Mouse (Mus musculus) heart, adult 9 months (tissue): ENCODE data around the gene Kmt5a.

Experiments
- DNase-seq, 2 experiments: peaks; one replicate each; pipeline ENCODE4 v3.0.0; 2022; ENCODE audit warnings: low spot score in 2 of 2

Kmt5a gene

GRCm38 (mm10) chr5:124439447-124440093 lies at the start of gene Kmt5a:
Gene Kmt5a (plus strand): TSS chr5:124439930.
- peak; percentile 96 to 98 for DNase-seq

- DNase-seq, result no peak
These were observed 47.3 kb upstream of the Kmt5a start for GRCm38 (mm10) chr5:124392412-124392811.

- no peak for DNase-seq
These were observed 46.0 kb upstream of the Kmt5a start for GRCm38 (mm10) chr5:124393726-124394125.

DNA sequence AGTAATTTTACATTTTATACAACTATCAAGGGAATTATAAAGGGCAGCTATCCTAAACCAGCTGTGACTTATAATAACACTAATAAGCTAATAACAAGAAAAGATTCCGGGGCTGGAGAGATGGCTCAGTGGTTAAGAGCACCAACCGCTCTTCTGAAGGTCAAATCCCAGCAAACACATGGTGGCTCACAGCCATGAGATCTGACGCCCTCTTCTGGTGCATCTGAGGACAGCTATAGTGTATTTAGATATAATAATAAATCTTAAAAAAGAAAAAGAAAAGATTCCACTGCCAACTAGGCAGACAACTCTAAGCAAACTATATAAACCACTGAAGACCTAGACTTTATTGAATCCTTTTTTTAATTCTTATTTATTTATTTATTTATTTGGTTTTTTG lies 28.9 kb upstream of the Kmt5a start:
- DNase-seq, result no peak

DNA sequence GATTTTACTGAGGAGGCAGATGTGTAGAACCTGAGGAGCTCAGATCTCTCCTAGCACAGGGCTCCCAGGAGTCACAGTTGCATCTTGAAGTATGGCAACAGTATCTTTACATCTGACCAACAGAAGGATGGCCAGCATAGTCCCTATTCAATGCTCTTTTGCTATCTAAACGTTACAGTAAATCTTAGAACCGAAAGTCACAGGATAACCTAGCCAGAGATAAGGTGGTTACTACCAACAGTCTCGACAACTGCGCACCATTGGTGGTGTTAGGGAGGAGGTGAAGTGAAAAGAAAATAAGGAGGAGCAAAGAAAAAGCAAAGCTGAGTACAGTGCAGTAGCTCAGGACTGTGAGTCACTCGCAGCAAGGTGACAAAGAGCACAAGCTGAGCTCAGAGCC lies 27.6 kb upstream of the Kmt5a start:
- no peak for DNase-seq

- no peak for DNase-seq
These were observed 20.8 kb upstream of the Kmt5a start for GRCm38 (mm10) chr5:124418903-124419302.

DNA sequence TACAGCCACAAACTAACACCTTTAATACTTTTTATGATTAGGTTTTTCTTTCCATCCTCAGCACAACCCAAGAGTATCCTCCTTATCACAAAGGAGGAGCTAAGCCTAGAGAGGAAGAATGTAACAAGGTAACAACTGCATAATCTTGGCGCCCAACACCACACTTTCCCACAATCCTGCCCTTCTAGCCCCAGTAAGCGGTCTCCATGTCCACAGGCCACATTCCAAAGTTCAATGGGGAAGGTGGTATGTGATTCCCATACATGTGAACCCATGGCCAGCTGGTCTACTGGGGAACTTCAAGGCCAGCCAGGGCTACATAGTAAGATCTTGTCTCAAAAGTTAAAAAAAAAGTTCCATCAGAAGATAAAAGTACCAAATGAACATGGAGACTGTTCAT lies 17.9 kb upstream of the Kmt5a start:
- no peak for DNase-seq

DNA sequence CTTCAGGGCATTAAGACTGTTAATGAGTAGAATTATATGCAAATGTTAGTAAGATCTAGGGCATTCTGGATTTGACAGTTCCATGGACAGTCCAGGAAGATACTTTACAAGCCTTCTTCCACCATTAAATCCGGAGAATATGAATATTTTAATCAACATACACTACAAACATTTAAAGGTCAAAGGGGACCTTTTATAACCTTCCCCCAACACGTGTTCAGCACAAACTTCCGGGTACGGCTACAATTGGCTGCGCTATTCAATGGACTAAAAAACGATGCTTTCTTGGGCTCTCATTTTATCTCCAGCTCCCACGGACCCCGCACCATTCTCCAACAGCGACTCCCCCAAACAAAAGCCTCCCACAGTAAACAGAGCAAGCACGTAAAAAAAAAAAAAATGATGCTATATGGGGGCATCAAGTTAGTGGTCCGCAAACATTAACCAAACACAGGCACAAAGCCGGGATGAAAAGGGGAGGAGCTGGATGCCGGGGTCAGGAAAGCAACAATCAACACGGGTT lies 15.5 kb upstream of the Kmt5a start:
- no peak for DNase-seq

- peak in 1 of 2 experiments; percentile 24 for DNase-seq
These were observed 14.9 kb upstream of the Kmt5a start for GRCm38 (mm10) chr5:124424723-124425411.

- DNase-seq, result peak; percentile 94 to 95
These were observed 14.1 kb upstream of the Kmt5a start, which contains the start of gene Sbno1 for GRCm38 (mm10) chr5:124425412-124426259. Gene Sbno1 (minus strand): TSS chr5:124426001.

DNA sequence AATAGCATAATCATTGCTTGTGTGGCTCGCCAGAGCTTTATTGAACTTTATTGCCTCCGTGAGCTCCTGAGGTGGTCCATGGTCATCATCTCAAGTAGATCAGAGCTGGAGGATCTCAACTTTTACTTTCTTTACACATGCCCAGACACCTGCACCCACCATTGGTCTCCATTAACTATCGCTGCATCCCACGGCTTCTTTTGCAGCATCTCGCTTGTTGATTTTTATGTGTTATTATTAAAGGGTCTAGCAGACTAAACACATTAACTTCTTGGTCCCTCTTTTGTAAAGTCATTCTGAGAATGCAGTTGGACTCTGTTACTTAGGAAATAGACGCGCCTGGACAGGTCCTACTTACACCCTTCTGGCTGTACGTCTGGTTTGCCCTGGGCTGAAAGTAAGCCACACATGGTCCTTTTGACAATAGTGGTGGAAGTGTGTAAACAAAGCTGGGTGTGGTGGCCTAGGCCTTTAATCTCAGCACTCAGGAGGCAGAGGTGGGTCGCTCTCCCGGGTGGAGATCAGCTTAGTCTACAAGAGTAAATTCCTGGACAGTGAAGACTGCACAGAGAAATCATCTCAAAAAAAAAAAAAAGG lies 13.2 kb upstream of the Kmt5a start:
- no peak for DNase-seq

DNA sequence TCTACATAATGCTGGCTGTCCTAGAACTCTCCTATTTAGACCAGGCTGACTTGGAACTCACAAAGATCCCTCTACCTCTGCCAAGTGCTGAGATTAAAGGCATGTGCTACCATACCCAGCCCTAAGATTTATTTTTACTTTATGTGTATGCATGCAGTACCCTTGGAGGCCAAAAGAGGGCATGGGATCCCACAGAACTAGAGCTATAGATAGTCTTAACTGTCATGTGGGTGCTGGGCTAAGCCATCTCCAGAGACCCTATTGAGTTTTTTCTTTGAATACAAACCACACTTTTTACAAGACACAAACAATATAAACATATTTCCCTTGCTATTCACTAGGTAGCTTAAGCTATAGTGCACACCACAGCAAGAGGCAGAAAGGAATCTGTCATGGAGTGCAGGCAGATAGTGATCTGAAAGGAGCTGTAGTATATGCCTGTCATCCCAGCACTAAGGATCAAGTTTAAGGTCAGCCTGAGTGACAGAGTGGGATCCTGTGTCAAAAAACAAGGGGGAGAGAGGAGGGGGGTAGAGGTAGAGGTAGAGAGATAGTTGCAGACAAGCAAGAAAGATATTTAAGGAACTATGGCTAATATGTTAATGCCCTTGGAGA lies 7.2 kb upstream of the Kmt5a start:
- peak in 1 of 2 experiments; percentile 76 for DNase-seq

- no peak for DNase-seq
These were observed 6.7 kb upstream of the Kmt5a start for GRCm38 (mm10) chr5:124433048-124433447.

DNA sequence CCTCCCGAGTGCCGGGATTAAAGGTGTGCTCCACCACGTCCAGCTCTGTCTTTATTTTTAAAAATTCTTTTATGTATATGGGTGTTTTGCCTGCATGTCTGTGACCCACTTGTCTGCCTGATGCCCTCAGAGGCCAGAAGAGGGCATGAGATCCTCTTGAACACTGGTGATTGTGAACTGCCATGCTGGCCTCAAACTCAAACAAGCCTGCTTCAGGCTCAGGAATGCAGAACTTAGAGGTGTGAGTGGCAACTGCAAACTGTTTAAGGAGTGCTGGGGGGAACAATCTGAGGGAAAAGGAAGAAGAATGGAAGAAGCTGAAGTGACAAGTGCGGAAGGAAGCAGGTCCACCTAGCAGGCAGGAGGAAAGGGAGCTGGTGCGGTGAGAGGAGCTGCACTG lies 1.5 kb upstream of the Kmt5a start:
- DNase-seq, result no peak

DNA sequence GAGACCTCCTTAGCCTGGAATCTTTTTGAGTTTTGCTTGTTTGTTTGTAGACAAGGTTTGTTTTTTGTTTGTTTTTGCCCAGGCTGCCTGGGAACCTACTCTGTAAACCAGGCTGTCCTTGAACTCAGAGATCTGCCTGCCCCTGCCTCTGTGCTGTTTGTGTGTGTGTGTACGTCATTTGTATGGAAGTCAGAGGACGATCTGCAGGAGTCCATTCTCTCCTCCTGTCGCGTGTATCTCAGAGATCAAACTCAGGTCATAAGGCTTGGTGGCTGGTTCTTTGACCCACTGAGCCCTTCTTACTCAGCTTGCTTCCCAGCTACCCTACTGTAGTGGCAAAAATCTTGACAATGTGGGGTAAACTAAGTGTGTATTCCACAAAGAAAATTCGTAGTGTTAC lies 984 bp upstream of the Kmt5a start:
- DNase-seq, result no peak

DNA sequence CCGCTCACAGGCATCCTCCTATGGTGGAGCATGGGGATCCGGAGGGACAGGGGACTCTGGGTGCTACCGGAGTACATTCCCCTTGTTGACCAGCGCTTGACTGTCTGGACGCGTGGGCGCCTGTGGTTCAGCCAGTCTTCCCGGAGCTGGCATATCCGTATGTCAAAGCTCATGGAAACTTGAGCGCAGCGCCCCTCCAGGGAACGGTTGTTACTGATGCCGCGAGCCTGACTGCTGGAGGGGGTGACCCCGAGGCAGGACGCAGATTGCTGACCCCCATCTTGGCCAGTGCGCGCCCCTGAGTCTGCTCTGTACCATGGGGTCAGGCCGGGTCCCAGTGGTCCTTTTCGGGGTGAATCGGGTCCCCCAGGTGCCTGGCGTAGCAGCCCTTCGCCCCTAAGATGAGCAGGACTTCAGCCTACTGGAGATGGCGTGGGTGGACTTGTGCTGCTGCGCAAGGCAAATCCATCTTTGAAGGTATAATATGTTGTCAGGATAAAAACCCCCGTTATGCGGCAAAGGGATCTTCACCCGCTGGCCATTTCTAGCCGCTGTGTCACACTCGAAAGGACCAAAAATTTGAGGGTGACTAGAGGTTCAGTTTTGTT lies 468 bp downstream of the Kmt5a start:
- no peak for DNase-seq

DNA sequence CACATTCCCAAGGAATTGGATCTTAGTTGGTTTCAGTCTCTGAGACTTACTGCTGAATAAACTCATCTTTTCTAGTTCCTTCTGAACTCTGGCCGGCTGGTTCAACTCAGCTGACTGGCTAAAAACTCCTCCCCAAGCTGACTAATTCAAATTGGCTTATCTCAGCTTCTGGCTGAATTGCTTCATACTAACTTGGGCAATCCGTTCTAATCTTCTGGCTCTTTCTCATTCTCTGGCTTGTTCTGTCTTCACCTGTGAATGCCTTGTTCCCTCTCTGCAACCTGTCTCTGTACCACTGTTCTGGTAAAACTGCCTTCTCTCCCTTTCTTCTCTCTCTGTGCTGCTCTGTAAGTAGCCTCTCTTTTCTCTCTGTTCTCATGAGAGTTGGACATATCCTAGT lies 2.9 kb downstream of the Kmt5a start:
- no peak for DNase-seq

DNA sequence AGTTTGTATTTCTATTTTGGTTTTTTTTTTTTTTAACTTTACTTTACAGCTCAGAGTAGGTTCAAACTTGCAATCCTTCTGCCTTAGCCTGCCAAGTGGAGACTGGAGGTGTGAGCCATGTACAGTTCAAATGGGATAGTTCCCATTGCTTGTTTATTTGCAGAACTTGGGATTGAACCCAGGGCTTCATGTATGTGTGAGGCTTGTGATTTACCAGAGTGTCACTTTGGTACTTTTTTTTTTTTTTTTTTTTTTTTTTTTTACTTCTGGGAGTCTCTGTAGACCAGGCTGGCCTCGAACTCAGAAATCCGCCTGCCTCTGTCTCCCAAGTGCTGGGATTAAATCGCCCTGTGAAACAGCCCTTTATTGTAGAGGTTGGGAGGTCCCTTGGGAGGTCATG lies 4.5 kb downstream of the Kmt5a start:
- no peak for DNase-seq

DNA sequence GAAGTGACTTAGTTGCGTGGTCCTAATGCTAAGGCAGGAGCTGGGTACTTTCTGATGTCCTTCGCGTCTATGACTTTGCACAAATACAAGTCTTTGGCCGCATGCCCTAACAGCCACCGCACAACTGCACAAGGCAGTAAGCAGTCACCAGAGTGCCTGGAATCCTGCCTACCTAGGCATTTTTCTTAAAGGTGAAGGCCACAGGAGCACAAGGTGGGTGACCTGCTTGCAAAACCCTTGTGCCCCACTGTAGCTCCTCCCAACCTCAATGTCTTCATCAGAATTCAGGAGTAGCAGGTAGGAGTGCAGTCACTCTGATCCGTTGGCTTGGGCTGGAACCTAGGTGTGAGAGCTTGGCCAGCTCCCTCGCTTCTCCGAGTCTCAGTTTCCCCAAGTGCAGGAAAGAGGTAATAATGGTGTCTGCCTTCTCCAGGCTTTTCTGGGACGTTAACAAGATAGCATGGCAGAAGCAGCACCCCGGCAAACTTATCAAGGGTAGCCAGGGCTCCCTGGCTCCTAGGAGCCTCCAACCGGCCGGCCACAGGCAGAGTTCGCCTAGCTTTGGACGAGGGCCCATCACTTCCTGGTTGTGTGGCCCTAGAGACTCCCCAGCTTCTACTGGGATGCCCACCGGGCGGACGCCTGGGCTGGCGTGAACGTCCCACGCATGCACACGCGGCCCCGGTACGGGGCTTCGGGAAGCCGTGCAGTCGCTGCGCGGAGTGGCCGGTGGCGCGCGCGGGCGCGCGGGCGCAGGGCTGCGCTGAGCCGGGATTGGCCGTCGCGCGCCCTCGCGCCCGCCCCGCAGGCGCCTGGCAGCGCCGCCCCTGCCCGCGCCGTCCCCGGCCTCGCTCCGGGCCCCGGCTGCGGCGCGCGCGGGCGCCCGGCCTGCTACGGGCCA lies 5.2 kb downstream of the Kmt5a start:
- DNase-seq, result peak; percentile 74
